Mouse (Mus musculus) testis, adult 2 months (tissue): ENCODE measurements around the gene Arl13b. TPM values are rescaled to one million over a fixed set of nuclear protein-coding genes. Genes with fewer than 3 reads are reported as not detected.

ENCODE experiments used
- H3K27ac ChIP-seq: fragments of 200-500 bp; 2 replicates; pipeline ENCODE4 v1.5.1; 2012; ENCODE audit warnings: low read depth, low read length; ENCODE audit not compliant: control insufficient read depth, insufficient read depth
- H3K27me3 ChIP-seq: fragments of 200-500 bp; 2 replicates; pipeline ENCODE4 v1.6.1; 2012; ENCODE audit warnings: mild to moderate bottlenecking, low read length, moderate library complexity; ENCODE audit not compliant: control insufficient read depth, insufficient read depth
- H3K36me3 ChIP-seq: fragments of 200-500 bp; 2 replicates; pipeline ENCODE4 v1.6.1; 2012; ENCODE audit warnings: mild to moderate bottlenecking, low read length; ENCODE audit not compliant: control insufficient read depth, insufficient read depth
- H3K4me1 ChIP-seq: fragments of 200-500 bp; 2 replicates; pipeline ENCODE4 v1.6.1; 2012; ENCODE audit warnings: low read length; ENCODE audit not compliant: control insufficient read depth, insufficient read depth
- H3K4me3 ChIP-seq: fragments of 200-500 bp; 2 replicates; pipeline ENCODE4 v1.5.1; 2012; ENCODE audit warnings: low read depth, mild to moderate bottlenecking, low read length, moderate library complexity, mixed read lengths; ENCODE audit not compliant: control insufficient read depth
- CTCF ChIP-seq: fragments of 200-500 bp; IDR thresholded peaks from 2 replicates; pipeline ENCODE4 v1.5.1; 2012; ENCODE audit warnings: low read depth, mild to moderate bottlenecking, inconsistent platforms, low read length, moderate library complexity; ENCODE audit not compliant: control insufficient read depth, insufficient read depth, insufficient replicate concordance
- POLR2A ChIP-seq: fragments of 200-500 bp; IDR thresholded peaks from 2 replicates; pipeline ENCODE4 v1.6.1; 2012; ENCODE audit warnings: low read depth, mild to moderate bottlenecking, inconsistent platforms, low read length, moderate library complexity; ENCODE audit not compliant: control insufficient read depth
- polyA plus RNA-seq: library from polyadenylated mRNA; depleted of rRNA; stranded (reverse); fragments of >200 nt; gene quantifications from 2 replicates; pipeline ENCODE4 v1.2.3, GENCODE M21; 2012

The Arl13b gene
- polyA plus RNA-seq, 1 experiment: 31.3 TPM

DNA sequence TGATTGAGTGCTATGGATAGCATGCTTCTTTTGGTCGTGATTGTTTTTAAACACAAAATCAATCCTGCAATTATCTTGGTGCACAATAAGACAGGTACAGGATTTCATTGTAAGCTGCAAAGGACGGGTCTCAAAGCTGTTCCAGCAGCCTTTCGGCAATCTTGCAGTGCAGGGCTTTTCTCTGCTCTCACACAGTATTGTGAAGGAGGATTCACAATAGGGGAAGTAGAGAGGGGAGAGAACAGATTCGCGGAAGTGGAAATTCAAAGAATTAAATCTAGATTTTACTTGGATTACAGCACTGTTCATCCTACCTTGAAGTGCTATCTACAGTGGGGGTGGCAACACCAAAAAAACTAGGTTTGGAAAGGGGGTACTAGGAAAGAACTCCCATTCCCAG, 33.0 kb downstream of the Arl13b start:
- Histone ChIP-seq H3K27ac (no peak overlapping the region), H3K36me3 (no peaks in the 10 kb centered on the region), H3K4me1 (no peaks in the 10 kb centered on the region), H3K27me3 (no peaks in the 10 kb centered on the region), H3K4me3 (no peak overlapping the region)
- TF ChIP-seq CTCF (no peak), POLR2A (no peak)

DNA sequence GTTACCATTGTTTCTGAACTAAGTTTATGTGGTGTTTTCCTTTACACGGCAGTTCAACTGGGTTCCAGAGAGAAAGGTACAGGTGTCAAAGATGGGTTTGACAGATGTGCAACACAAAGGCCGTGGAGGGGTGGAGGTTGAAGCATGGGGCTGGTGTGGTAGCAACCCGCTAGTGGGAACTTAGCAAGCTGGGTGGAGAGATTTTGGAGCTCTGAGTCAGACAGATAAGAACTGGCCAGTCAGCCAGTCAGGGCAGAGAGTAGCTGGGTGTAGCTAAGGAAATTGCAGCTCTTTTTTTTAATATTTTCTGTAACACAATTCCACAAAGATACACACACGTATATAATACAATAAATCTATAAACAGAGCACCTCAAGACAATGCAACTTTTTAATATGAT, 36.0 kb downstream of the Arl13b start:
- no peaks in the 10 kb centered on the region for H3K27me3 ChIP-seq
- no peak overlapping the region for H3K27ac ChIP-seq
- H3K36me3 ChIP-seq: no peaks in the 10 kb centered on the region
- H3K4me3 ChIP-seq: no peak overlapping the region
- TF ChIP-seq CTCF (no peak), POLR2A (no peak)
- H3K4me1 ChIP-seq: no peaks in the 10 kb centered on the region

DNA sequence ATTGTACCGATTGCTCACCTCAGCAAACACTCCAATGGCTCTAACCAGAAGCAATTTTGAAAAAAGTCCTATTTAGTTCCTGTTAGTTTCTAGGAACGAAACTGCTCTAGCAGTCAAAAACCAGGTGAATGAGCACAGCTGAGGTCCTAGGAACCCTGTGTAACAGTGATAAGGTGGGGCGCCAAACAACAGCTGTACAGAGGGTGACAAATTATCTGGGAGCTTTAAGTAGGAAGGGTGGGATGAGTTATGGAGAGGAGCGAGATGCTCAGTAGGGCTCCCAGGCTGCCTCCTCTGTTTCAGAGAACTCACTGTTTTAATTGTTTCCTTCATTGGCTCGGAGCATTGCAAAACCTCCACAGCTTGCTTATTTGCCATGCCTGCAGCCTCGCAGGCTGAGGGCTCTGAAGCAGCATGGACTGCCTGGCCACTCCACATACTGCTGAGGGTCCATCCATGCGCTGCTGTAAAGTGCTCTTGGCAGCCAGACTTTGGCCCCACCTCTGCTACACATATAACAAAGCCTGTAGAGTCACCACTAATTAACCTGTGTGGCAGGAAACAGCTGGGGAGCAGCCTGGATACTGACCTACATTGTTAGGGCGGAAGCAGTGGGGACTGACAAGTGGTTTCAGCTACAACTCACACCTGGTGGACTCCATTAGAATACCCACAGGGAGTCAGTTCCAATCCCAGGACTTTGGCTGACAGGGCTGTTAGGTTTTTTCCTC, 39.4 kb downstream of the Arl13b start:
- Histone ChIP-seq H3K36me3 (no peaks in the 10 kb centered on the region), H3K27ac (no peak overlapping the region), H3K27me3 (no peaks in the 10 kb centered on the region), H3K4me3 (no peak overlapping the region), H3K4me1 (no peaks in the 10 kb centered on the region)
- TF ChIP-seq POLR2A: no peak
- no peak for TF ChIP-seq CTCF

DNA sequence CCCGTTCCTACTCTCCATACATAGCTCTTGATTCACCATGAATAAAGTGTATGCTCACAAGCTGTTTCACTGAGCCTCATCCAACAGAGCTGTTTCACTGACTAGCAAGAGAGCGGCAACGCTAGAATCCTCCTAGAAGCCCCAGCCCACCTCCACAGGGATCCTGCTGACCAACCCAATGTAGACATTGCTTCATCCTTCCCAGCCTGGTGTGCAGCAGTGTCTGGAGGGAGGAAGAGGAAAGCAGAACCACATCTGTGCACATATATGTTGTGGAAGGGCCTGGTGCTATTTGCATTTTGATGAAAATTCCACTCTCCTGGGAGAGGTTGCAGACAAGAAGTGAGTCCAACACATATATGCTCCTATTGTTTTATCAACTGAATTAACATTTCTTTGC, 42.2 kb downstream of the Arl13b start:
- H3K27ac ChIP-seq: no peak overlapping the region
- H3K4me1 ChIP-seq: no peaks in the 10 kb centered on the region
- H3K36me3 ChIP-seq: no peaks in the 10 kb centered on the region
- H3K4me3 ChIP-seq: no peak overlapping the region
- TF ChIP-seq POLR2A: no peak
- no peak for TF ChIP-seq CTCF
- no peaks in the 10 kb centered on the region for H3K27me3 ChIP-seq

DNA sequence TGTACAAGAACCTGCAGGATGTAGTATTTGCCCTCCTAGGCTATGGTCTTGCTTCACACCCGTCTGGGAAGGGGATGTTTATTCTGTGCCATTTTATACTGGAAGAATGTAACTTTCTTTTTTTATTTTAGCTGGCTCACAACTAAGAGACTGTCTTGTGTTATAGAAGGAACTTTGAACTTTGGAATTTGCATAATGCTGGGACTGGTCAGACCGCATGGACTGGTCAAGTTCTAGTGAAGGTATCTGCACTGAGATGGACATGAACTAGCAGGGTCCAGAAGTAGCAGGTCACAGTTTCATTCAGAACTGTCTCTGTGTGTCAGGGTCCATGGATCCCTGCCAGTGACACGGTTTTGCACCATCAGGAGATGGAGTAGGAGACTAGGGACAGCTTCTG, 47.0 kb downstream of the Arl13b start:
- H3K27me3 ChIP-seq: no peaks in the 10 kb centered on the region
- H3K27ac ChIP-seq: no peak overlapping the region
- no peak for TF ChIP-seq CTCF
- no peak for TF ChIP-seq POLR2A
- H3K36me3 ChIP-seq: no peaks in the 10 kb centered on the region
- H3K4me3 ChIP-seq: no peak overlapping the region
- H3K4me1 ChIP-seq: no peaks in the 10 kb centered on the region

DNA sequence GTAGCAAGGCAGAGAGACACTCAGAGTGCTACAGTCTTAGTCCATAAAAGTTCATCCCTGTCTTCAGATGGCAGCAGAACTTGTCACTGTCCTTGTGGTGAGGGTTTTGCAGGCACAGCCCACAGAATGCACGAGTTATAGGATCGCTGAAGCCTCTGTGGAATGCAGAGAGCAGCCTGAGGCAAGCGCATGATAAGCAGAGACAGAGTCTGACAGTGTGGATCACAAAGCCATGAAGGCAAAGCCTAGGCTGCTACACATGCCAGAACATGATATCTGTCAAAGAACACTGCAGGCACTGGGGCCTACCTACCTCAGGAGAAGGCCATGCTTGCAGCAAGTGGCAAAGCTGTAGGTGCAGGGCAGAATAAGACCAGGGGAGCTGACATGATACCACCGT, 47.4 kb downstream of the Arl13b start:
- TF ChIP-seq POLR2A (no peak), CTCF (no peak)

DNA sequence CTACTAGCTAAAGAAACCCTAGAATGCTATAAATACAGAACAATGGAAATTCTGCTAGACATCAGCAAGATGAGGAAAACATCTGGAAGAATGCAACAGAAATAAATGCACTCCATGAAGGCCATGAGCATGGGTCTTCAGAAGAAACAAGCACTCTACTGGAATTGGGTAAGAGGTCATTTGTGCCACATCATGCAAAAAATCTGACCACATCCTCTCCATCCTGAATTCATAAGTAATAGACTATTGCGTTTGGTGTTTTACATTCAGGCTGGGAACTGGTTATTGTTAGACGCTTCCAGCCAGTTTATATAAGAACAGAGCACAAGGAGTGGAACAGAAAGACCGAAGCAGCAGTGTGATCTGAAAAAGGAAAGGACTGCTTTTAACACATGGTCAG, 48.0 kb downstream of the Arl13b start:
- TF ChIP-seq CTCF: no peak
- no peak for TF ChIP-seq POLR2A
- Histone ChIP-seq H3K36me3 (no peaks in the 10 kb centered on the region), H3K4me1 (no peaks in the 10 kb centered on the region), H3K27ac (no peak overlapping the region), H3K27me3 (no peaks in the 10 kb centered on the region), H3K4me3 (no peak overlapping the region)

More for the DNA sequence above, 47.4 kb downstream of the Arl13b start:
- Histone ChIP-seq H3K27ac (no peak overlapping the region), H3K4me3 (no peak overlapping the region), H3K4me1 (no peaks in the 10 kb centered on the region), H3K36me3 (no peaks in the 10 kb centered on the region), H3K27me3 (no peaks in the 10 kb centered on the region)
